In genomic region chr7:126983113-126983512, GRCm38 (mm10) we compare ENCODE assay signal across 22 mouse cellular contexts. TPM values are rescaled to one million over a fixed set of nuclear protein-coding genes. Genes with fewer than 3 reads are reported as not detected.
"Had no signal": no experiment of that assay in that cellular context is flagged by ENCODE, and none has a peak within 500 bp of the region (broad histone marks: within the 10 kb centered on the region; RNA-seq: fewer than 3 reads in every experiment).

No protein-coding gene starts in this region.

- H3K4me1 ChIP-seq: limb, embryonic 10.5 days; lung, embryonic 15.5 days had no signal

- H3K4me2 ChIP-seq: limb, embryonic 13.5 days; liver, embryonic 12.5 days; liver, embryonic 15.5 days; lung, embryonic 15.5 days; midbrain, embryonic 13.5 days; stomach, embryonic 15.5 days had no signal

- H3K9me3 ChIP-seq: limb, embryonic 10.5 days; limb, embryonic 13.5 days; liver, embryonic 12.5 days; liver, embryonic 15.5 days; lung, embryonic 15.5 days; megakaryocyte, embryonic 14.5 days; midbrain, embryonic 10.5 days; midbrain, embryonic 13.5 days; stomach, embryonic 15.5 days had no signal

- DNase-seq: kidney, postnatal 36 days; layer of hippocampus, postnatal 36 days; liver; lung, adult 18-20 months; lung, postnatal 10 days; lung, postnatal 36 days; spleen, adult 18-20 months; thymus, postnatal 25 days had no signal

- H3K4me3 ChIP-seq: limb, embryonic 10.5 days; limb, embryonic 13.5 days; liver, embryonic 12.5 days; liver, embryonic 15.5 days; lung, embryonic 15.5 days; megakaryocyte, embryonic 14.5 days; midbrain, embryonic 10.5 days; midbrain, embryonic 13.5 days; stomach, embryonic 15.5 days had no signal

- ATAC-seq: liver, embryonic 12.5 days; midbrain, embryonic 13.5 days; midbrain, embryonic 16.5 days had no signal

- H3K27ac ChIP-seq: kidney, postnatal 0 days; limb, embryonic 10.5 days; limb, embryonic 13.5 days; liver, embryonic 12.5 days; liver, embryonic 15.5 days; lung, embryonic 15.5 days; midbrain, embryonic 10.5 days; midbrain, embryonic 13.5 days; stomach, embryonic 15.5 days had no signal

- H3K9ac ChIP-seq: limb, embryonic 13.5 days; liver, embryonic 12.5 days; liver, embryonic 15.5 days; lung, embryonic 15.5 days; midbrain, embryonic 13.5 days; stomach, embryonic 15.5 days had no signal

- H3K27me3 ChIP-seq: limb, embryonic 13.5 days; liver, embryonic 15.5 days; lung, embryonic 15.5 days; megakaryocyte, embryonic 14.5 days; midbrain, embryonic 13.5 days; stomach, embryonic 15.5 days had no signal

RNA-seq across cellular contexts. Expression of gene Cdiptos, which starts 7.2 kb away (rescaled TPM):
- total RNA-seq: left cerebral cortex, postnatal 25 days had no signal

RNA-seq across cellular contexts. Expression of gene Pagr1b, which starts 33.2 kb away (rescaled TPM):
- total RNA-seq: layer of hippocampus, adult 8-10 months had no signal
- polyA plus RNA-seq: liver, embryonic 15.5 days; lung, embryonic 15.5 days; neural tube, embryonic 14.5 days; stomach, embryonic 15.5 days had no signal
